Mouse (Mus musculus) CH12.LX (cell line): ENCODE data around the gene Ece2. TPM values are rescaled to one million over a fixed set of nuclear protein-coding genes. Genes with fewer than 3 reads are reported as not detected.

ENCODE experiments used
- DNase-seq: peaks from one replicate; pipeline ENCODE4 v3.0.0-alpha.2; 2013; ENCODE audit errors: extremely low read depth
- H3K27ac ChIP-seq: 2 replicates; pipeline ENCODE4 v1.5.1; 2012; ENCODE audit warnings: low read depth, mild to moderate bottlenecking, control low read depth, moderate library complexity; ENCODE audit not compliant: insufficient read depth
- H3K27me3 ChIP-seq: replicated peaks from 2 replicates; pipeline ENCODE3; 2012; ENCODE audit warnings: inconsistent platforms
- H3K36me3 ChIP-seq, 2 experiments: replicated peaks in 1 of 2; 2 replicates each; pipeline versions ENCODE3 to v1.6.1; 2012; ENCODE audit warnings: inconsistent platforms in 1 of 2, low read length in 1 of 2, mild to moderate bottlenecking in 1 of 2, mixed read lengths in 1 of 2, moderate library complexity in 1 of 2; ENCODE audit not compliant: control insufficient read depth in 1 of 2, insufficient read depth in 1 of 2
- H3K4me1 ChIP-seq, 2 experiments: 2 replicates each; pipeline ENCODE4 v1.6.1; 2012; ENCODE audit warnings: inconsistent platforms in 1 of 2, moderate library complexity in 1 of 2; ENCODE audit not compliant: insufficient read depth in 2 of 2, control insufficient read depth in 1 of 2
- H3K4me2 ChIP-seq: 2 replicates; pipeline ENCODE4 v1.6.1; 2012; ENCODE audit warnings: low read depth, mild to moderate bottlenecking, control low read depth; ENCODE audit not compliant: poor library complexity, insufficient read depth, severe bottlenecking
- H3K4me3 ChIP-seq, 3 experiments: fragments of 150-350 bp in 1 of 3; sonication (generic) in 1 of 3; replicated peaks in 1 of 3; 2 replicates each; pipeline versions ENCODE3 to v1.5.1; 2011 to 2012; ENCODE audit warnings: low read depth in 2 of 3, low read length in 2 of 3, mild to moderate bottlenecking in 2 of 3, moderate library complexity in 2 of 3, control low read depth in 1 of 3, improper control_type of control experiment in 1 of 3, inconsistent platforms in 1 of 3, mixed read lengths in 1 of 3; ENCODE audit not compliant: poor library complexity in 1 of 3
- H3K79me2 ChIP-seq: replicated peaks from 2 replicates; pipeline ENCODE4 v1.6.1; 2012; ENCODE audit warnings: mild to moderate bottlenecking, moderate library complexity; ENCODE audit not compliant: control insufficient read depth, poor library complexity, insufficient read depth, severe bottlenecking; ENCODE audit errors: extremely low read depth
- H3K9ac ChIP-seq: 2 replicates; pipeline ENCODE4 v1.6.1; 2012; ENCODE audit warnings: low read depth, mild to moderate bottlenecking, control low read depth, moderate library complexity; ENCODE audit not compliant: insufficient read depth
- H3K9me3 ChIP-seq: replicated peaks from 2 replicates; pipeline ENCODE3; 2012; ENCODE audit warnings: low read length, inconsistent platforms, mixed read lengths
- GABPA ChIP-seq: IDR thresholded peaks from 2 replicates; pipeline ENCODE4 v1.6.1; 2012; ENCODE audit warnings: low read depth, low read length, improper control_type of control experiment, inconsistent platforms; ENCODE audit not compliant: insufficient replicate concordance
- SIN3A ChIP-seq: IDR thresholded peaks from 2 replicates; pipeline ENCODE4 v1.6.1; 2012; ENCODE audit warnings: low read length, improper control_type of control experiment, inconsistent platforms
- SMC3 ChIP-seq: IDR thresholded peaks from 2 replicates; pipeline ENCODE4 v1.6.1; 2011; ENCODE audit warnings: low read depth, low read length, improper control_type of control experiment
- USF1 ChIP-seq: IDR thresholded peaks from 2 replicates; pipeline ENCODE4 v1.6.1; 2014; ENCODE audit warnings: low read depth, mild to moderate bottlenecking, inconsistent platforms, low read length, improper control_type of control experiment
- USF2 ChIP-seq: conservative IDR thresholded peaks from 2 replicates; pipeline ENCODE4 v1.6.1; 2011; ENCODE audit warnings: low read depth, low read length, improper control_type of control experiment
- dilution Hi-C: fragments of 300-500 bp; cut with MboI; formaldehyde crosslinking; loops from 2 replicates; pipeline ENCODE4 v1.14.3; 2020; ENCODE audit warnings: low sequenced_read_pairs; ENCODE audit not compliant: extremely low pct_unique_long_range_greater_than_20kb, extremely low pct_ligation_motif_present
- in situ Hi-C: fragments of 300-500 bp; cut with MboI; formaldehyde crosslinking; loops from 3 replicates; pipeline ENCODE4 v1.14.3; 2019; ENCODE audit warnings: low sequenced_read_pairs, low pct_ligation_motif_present, low pct_unique_long_range_greater_than_20kb, mixed read lengths
- polyA plus RNA-seq: library from polyadenylated mRNA; unstranded; fragments of >175 nt; gene quantifications from 2 replicates; pipeline ENCODE4 v1.2.1, GENCODE M21; 2012; ENCODE audit warnings: low read depth; ENCODE audit not compliant: insufficient read length
- total RNA-seq, 2 experiments: library from RNA; depleted of rRNA; stranded (reverse); fragments of 300-350 nt in 1 of 2; fragments of >200 nt in 1 of 2; gene quantifications; 2 replicates each; pipeline ENCODE4 v1.2.3; 2012 to 2014

The Ece2 gene
- total and polyA plus RNA-seq, 3 experiments, result 0.17 to 0.34 (median 0.26) TPM

DNA sequence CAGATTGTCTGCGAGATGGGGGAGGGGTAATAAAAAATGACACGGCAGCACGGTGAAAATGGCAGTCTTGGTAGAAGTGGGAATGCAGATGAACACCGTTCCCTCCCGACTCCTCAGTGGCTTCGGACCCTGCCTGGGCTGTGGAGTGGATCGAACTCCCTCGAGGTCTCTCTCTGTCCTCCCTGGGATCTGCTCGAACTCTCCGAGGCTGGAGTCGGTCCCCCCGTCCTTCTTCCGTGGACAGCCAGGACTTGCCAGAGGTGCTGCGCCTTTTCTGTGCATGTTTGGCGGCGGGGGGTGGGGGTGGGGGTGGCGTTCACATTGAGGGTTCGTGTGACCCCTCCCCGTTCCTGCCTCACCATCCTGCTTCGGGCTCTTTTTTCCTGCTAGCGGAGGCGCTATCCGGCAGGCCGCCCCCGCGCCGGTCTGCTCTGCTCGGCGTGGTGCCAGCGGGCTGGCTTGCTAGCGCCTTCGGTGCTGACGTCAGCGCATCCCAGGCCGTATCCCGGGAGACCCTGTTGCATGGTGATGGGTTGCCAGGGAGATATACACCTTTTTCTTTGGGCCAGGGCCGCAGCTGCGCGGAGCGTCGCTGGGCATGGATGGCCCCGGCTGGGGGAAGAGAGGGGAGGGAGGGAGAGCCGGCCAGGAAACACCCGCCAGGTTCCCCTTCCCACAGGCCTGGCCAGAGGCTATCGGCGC lies 66.1 kb downstream of the Ece2 start:
- TF ChIP-seq SMC3 (no peak), USF2 (no peak), SIN3A (no peak), USF1 (no peak), GABPA (no peak)
- TF ChIP-seq, all 38 proteins: peak for 0
- no peak overlapping the region for H3K9ac ChIP-seq
- dilution Hi-C loops, result no loop called here
- no peak overlapping the region for H3K4me2 ChIP-seq
- no peaks in the 10 kb centered on the region for H3K79me2 ChIP-seq
- no peak for DNase-seq
- H3K27ac ChIP-seq, result no peak overlapping the region
- peaks cover 0 to 45% of the 10 kb centered on the region in 2 experiments; a peak in 2 of 4 replicates for H3K4me1 ChIP-seq
- no peaks in the 10 kb centered on the region for H3K9me3 ChIP-seq
- in situ Hi-C loops, result no loop called here
- no peaks in the 10 kb centered on the region for H3K27me3 ChIP-seq
- H3K36me3 ChIP-seq, result peaks cover 17 to 56% of the 10 kb centered on the region in 2 experiments
- H3K4me3 ChIP-seq, result no peak overlapping the region

Other genes with a start within 250 kb of the Ece2 start
- 21.0 and 23.4 TPM in 2 replicates for gene Abcc5, start 203.4 kb upstream of the Ece2 start, total RNA-seq (2012; rRNA removed)
- 23.8 and 27.1 TPM in 2 replicates for gene Abcc5, start 203.4 kb upstream of the Ece2 start, total RNA-seq (2014; rRNA removed)
- 25.8 and 28.6 TPM in 2 replicates for gene Abcc5, start 203.4 kb upstream of the Ece2 start, polyA plus RNA-seq
- gene Eif2b5, start 131.0 kb upstream of the Ece2 start, total RNA-seq (2012; rRNA removed), result 179 and 208 TPM in 2 replicates
- gene Eif2b5, start 131.0 kb upstream of the Ece2 start, total RNA-seq (2014; rRNA removed), result 183 and 203 TPM in 2 replicates
- gene Eif2b5, start 131.0 kb upstream of the Ece2 start, polyA plus RNA-seq, result 139 and 151 TPM in 2 replicates
- gene Dvl3, start 112.8 kb upstream of the Ece2 start, total RNA-seq (2012; rRNA removed), result 7.6 and 7.7 TPM in 2 replicates
- gene Dvl3, start 112.8 kb upstream of the Ece2 start, total RNA-seq (2014; rRNA removed), result 1.8 and 1.9 TPM in 2 replicates
- 14.8 and 16.9 TPM in 2 replicates for gene Dvl3, start 112.8 kb upstream of the Ece2 start, polyA plus RNA-seq
- 315 and 343 TPM in 2 replicates for gene Ap2m1, start 94.3 kb upstream of the Ece2 start, total RNA-seq (2012; rRNA removed)
- 375 and 415 TPM in 2 replicates for gene Ap2m1, start 94.3 kb upstream of the Ece2 start, total RNA-seq (2014; rRNA removed)
- 304 and 319 TPM in 2 replicates for gene Ap2m1, start 94.3 kb upstream of the Ece2 start, polyA plus RNA-seq
- gene Abcf3, start 81.3 kb upstream of the Ece2 start, total RNA-seq (2012; rRNA removed), result 48.6 and 61.4 TPM in 2 replicates
- 46.9 and 55.7 TPM in 2 replicates for gene Abcf3, start 81.3 kb upstream of the Ece2 start, total RNA-seq (2014; rRNA removed)
- gene Abcf3, start 81.3 kb upstream of the Ece2 start, polyA plus RNA-seq, result 98.0 and 98.9 TPM in 2 replicates
- gene Vwa5b2, start 40.4 kb upstream of the Ece2 start, total RNA-seq (2012; rRNA removed), result not detected in 2 replicates
- not detected in 2 replicates for gene Vwa5b2, start 40.4 kb upstream of the Ece2 start, total RNA-seq (2014; rRNA removed)
- 0.27 and 0.29 TPM in 2 replicates for gene Vwa5b2, start 40.4 kb upstream of the Ece2 start, polyA plus RNA-seq
- gene Eef1akmt4, start 18.2 kb upstream of the Ece2 start, total RNA-seq (2012; rRNA removed), result 50.7 and 54.6 TPM in 2 replicates
- 82.8 and 86.9 TPM in 2 replicates for gene Eef1akmt4, start 18.2 kb upstream of the Ece2 start, total RNA-seq (2014; rRNA removed)
- 49.5 and 53.3 TPM in 2 replicates for gene Eef1akmt4, start 18.2 kb upstream of the Ece2 start, polyA plus RNA-seq
- 0.08 TPM in 1 of 2 replicates, not detected in the other for gene Gm49333, start 18.2 kb upstream of the Ece2 start, total RNA-seq (2012; rRNA removed)
- gene Gm49333, start 18.2 kb upstream of the Ece2 start, total RNA-seq (2014; rRNA removed), result not detected in 2 replicates
- gene Gm49333, start 18.2 kb upstream of the Ece2 start, polyA plus RNA-seq, result not detected in 2 replicates
- gene Alg3, start 18.1 kb upstream of the Ece2 start, total RNA-seq (2012; rRNA removed), result 22.7 and 25.6 TPM in 2 replicates
- gene Alg3, start 18.1 kb upstream of the Ece2 start, total RNA-seq (2014; rRNA removed), result 16.0 and 17.2 TPM in 2 replicates
- gene Alg3, start 18.1 kb upstream of the Ece2 start, polyA plus RNA-seq, result 70.4 and 81.1 TPM in 2 replicates
- 2.0 and 2.3 TPM in 2 replicates for gene Camk2n2, start 8.5 kb upstream of the Ece2 start, total RNA-seq (2012; rRNA removed)
- gene Camk2n2, start 8.5 kb upstream of the Ece2 start, total RNA-seq (2014; rRNA removed), result 1.4 and 1.5 TPM in 2 replicates
- gene Camk2n2, start 8.5 kb upstream of the Ece2 start, polyA plus RNA-seq, result 7.0 and 7.2 TPM in 2 replicates
- 340 and 410 TPM in 2 replicates for gene Psmd2, start 21.8 kb downstream of the Ece2 start, total RNA-seq (2012; rRNA removed)
- gene Psmd2, start 21.8 kb downstream of the Ece2 start, total RNA-seq (2014; rRNA removed), result 267 and 273 TPM in 2 replicates
- gene Psmd2, start 21.8 kb downstream of the Ece2 start, polyA plus RNA-seq, result 528 and 678 TPM in 2 replicates
- 473 and 601 TPM in 2 replicates for gene Eif4g1, start 38.5 kb downstream of the Ece2 start, total RNA-seq (2012; rRNA removed)
- 370 and 403 TPM in 2 replicates for gene Eif4g1, start 38.5 kb downstream of the Ece2 start, total RNA-seq (2014; rRNA removed)
- 492 and 519 TPM in 2 replicates for gene Eif4g1, start 38.5 kb downstream of the Ece2 start, polyA plus RNA-seq
- 1.0 and 1.3 TPM in 2 replicates for gene Fam131a, start 63.4 kb downstream of the Ece2 start, total RNA-seq (2012; rRNA removed)
- gene Fam131a, start 63.4 kb downstream of the Ece2 start, total RNA-seq (2014; rRNA removed), result 0.50 and 0.77 TPM in 2 replicates
- 0.67 and 1.4 TPM in 2 replicates for gene Fam131a, start 63.4 kb downstream of the Ece2 start, polyA plus RNA-seq
- 157 and 189 TPM in 2 replicates for gene Polr2h, start 87.8 kb downstream of the Ece2 start, total RNA-seq (2012; rRNA removed)
- gene Polr2h, start 87.8 kb downstream of the Ece2 start, total RNA-seq (2014; rRNA removed), result 183 and 189 TPM in 2 replicates
- 117 and 146 TPM in 2 replicates for gene Polr2h, start 87.8 kb downstream of the Ece2 start, polyA plus RNA-seq
- 4.2 and 4.5 TPM in 2 replicates for gene Clcn2, start 87.9 kb downstream of the Ece2 start, total RNA-seq (2012; rRNA removed)
- 1.2 and 1.4 TPM in 2 replicates for gene Clcn2, start 87.9 kb downstream of the Ece2 start, total RNA-seq (2014; rRNA removed)
- gene Clcn2, start 87.9 kb downstream of the Ece2 start, polyA plus RNA-seq, result 3.5 and 4.1 TPM in 2 replicates
- not detected in 2 replicates for gene Chrd, start 103.3 kb downstream of the Ece2 start, total RNA-seq (2012; rRNA removed)
- gene Chrd, start 103.3 kb downstream of the Ece2 start, total RNA-seq (2014; rRNA removed), result not detected in 2 replicates
- not detected in 2 replicates for gene Chrd, start 103.3 kb downstream of the Ece2 start, polyA plus RNA-seq
- gene Thpo, start 104.7 kb downstream of the Ece2 start, total RNA-seq (2012; rRNA removed), result 0.08 TPM in 2 replicates
- 0.19 TPM in 2 replicates for gene Thpo, start 104.7 kb downstream of the Ece2 start, total RNA-seq (2014; rRNA removed)
- 0.71 and 1.0 TPM in 2 replicates for gene Thpo, start 104.7 kb downstream of the Ece2 start, polyA plus RNA-seq